Mouse (Mus musculus) neural tube, embryonic 11.5 days (tissue): ENCODE data around the gene Lrrn4. TPM values are rescaled to one million over a fixed set of nuclear protein-coding genes. Genes with fewer than 3 reads are reported as not detected.
A peak's percentile ranks its signal among the peaks of the same experiment; 100 is the strongest.

ENCODE experiments used
- ATAC-seq: fragments of 200-750 bp; cut with Nextera tagmentation; 2 replicates; pipeline ENCODE4 v1.8.0; 2017; ENCODE audit warnings: moderate number of reproducible peaks, mild to moderate bottlenecking, moderate TSS enrichment, moderate library complexity; ENCODE audit not compliant: insufficient read depth, low FRiP score, low TSS enrichment
- DNase-seq: peaks from one replicate; pipeline ENCODE4 v3.0.0-alpha.2; 2015; ENCODE audit warnings: low spot score
- H3K27ac ChIP-seq: fragments of 300-500 bp; sonication (generic); 2 replicates; pipeline ENCODE4 v1.5.1; 2014; ENCODE audit warnings: low read depth, mild to moderate bottlenecking, low read length
- H3K27me3 ChIP-seq: fragments of 300-500 bp; sonication (generic); 2 replicates; pipeline ENCODE4 v1.6.1; 2014; ENCODE audit warnings: mild to moderate bottlenecking, low read length, mixed read lengths; ENCODE audit not compliant: control insufficient read depth, insufficient read depth
- H3K36me3 ChIP-seq: fragments of 300-500 bp; sonication (generic); 2 replicates; pipeline ENCODE4 v1.6.1; 2014; ENCODE audit warnings: mild to moderate bottlenecking, low read length, moderate library complexity, mixed read lengths; ENCODE audit not compliant: control insufficient read depth, insufficient read depth
- H3K4me1 ChIP-seq: fragments of 300-500 bp; sonication (generic); 2 replicates; pipeline ENCODE4 v1.6.1; 2014; ENCODE audit warnings: low read length, mixed read lengths; ENCODE audit not compliant: control insufficient read depth, insufficient read depth
- H3K4me2 ChIP-seq: fragments of 300-500 bp; sonication (generic); 2 replicates; pipeline ENCODE4 v1.6.1; 2014; ENCODE audit warnings: low read depth, mild to moderate bottlenecking, moderate library complexity
- H3K4me3 ChIP-seq: fragments of 300-500 bp; sonication (generic); 2 replicates; pipeline ENCODE4 v1.5.1; 2014; ENCODE audit warnings: low read depth, low read length
- H3K9ac ChIP-seq: fragments of 300-500 bp; sonication (generic); 2 replicates; pipeline ENCODE4 v1.6.1; 2014; ENCODE audit warnings: mild to moderate bottlenecking, low read length
- H3K9me3 ChIP-seq: fragments of 300-500 bp; sonication (generic); 2 replicates; pipeline ENCODE4 v1.6.1; 2016; ENCODE audit warnings: low read length; ENCODE audit not compliant: control insufficient read depth
- WGBS: fragments of 180-500 bp; shearing (Covaris S2); extraction: QIAGEN DNeasy Blood & Tissue Kit; methylation state at CpG from one replicate; pipeline ENCODE4 v1.1.7; 2014; 5-methylcytosine and 5-hydroxymethylcytosine counted together
- polyA plus RNA-seq: library from polyadenylated mRNA; unstranded; fragments of >200 nt; fragmentation: Nextera tagmentation; extraction: Ambion mirVana; gene quantifications from 2 replicates; pipeline ENCODE4 v1.2.1, GENCODE M21; 2014

The Lrrn4 gene
- polyA plus RNA-seq = 0.21 and 0.24 TPM in 2 replicates

GRCm38 (mm10) chr2:132880844-132881645 is at the start of gene Lrrn4:
Gene Lrrn4 (minus strand): TSS chr2:132880891.
- no peaks in the 10 kb centered on the region for H3K36me3 ChIP-seq
- peak within 1 kb of the TSS; percentile 94 for H3K4me2 ChIP-seq
- H3K27me3 ChIP-seq = peaks cover 19% of the 10 kb centered on the region
- H3K9ac ChIP-seq = no peak within 1 kb of the TSS
- H3K4me3 ChIP-seq = peak within 1 kb of the TSS; percentile 49
- H3K4me1 ChIP-seq = peaks cover 7% of the 10 kb centered on the region
- DNase-seq (no peak), ATAC-seq (0 out of 2 replicates have a peak, but pooled peaks have one; percentile 25)
- H3K27ac ChIP-seq = no peak within 1 kb of the TSS
- H3K9me3 ChIP-seq = no peaks in the 10 kb centered on the region
- 4% methylated on average over 12 of the region's 12 CpGs for WGBS

DNA sequence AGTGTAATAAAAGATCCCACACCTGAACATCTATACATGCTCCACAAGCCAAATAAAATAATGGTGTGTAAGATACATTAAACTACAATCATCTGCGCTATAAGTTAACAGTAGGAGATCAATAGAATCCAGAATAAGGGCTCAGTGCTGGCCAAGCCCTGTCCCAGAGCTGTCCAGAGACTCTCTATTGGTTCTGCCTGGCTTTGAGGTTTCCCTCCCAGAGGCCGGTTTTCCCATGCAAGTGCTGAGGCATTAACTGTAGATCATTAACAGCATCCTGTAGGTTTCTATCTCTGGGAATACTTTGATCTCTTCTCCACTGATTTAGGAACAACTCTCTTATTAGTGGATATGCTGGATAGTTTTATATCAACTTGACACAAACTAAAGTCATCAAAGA is 48.3 kb upstream of the Lrrn4 start:
- no peaks in the 10 kb centered on the region for H3K4me1 ChIP-seq
- no peak overlapping the region for H3K27ac ChIP-seq
- DNase-seq = no peak
- H3K27me3 ChIP-seq = no peaks in the 10 kb centered on the region
- H3K4me2 ChIP-seq = no peak overlapping the region
- 80% methylated on average over 2 of the region's 2 CpGs for WGBS
- H3K36me3 ChIP-seq = no peaks in the 10 kb centered on the region
- no peak overlapping the region for H3K9ac ChIP-seq
- no peaks in the 10 kb centered on the region for H3K9me3 ChIP-seq
- no peak for ATAC-seq
- H3K4me3 ChIP-seq = no peak overlapping the region

DNA sequence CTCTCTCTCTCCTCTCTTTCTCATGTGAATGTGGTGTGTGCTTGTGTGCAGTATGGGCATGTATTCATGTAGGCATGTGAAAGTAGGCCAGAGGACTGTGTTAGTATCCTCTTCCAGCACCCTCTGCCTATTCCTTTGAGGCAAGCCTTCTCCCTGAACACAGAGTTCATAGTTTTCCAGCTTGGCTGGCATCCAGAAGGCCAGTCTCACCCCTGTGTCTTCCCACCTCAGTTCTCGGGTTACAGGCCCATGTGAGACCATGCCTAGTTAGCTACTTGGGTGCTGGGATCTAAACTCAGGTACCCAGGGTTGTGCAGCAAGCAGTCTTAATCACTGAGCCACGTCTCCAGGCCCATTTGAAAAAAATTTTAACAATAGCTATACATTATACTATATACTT is 47.2 kb upstream of the Lrrn4 start:
- Histone ChIP-seq H3K4me1 (no peaks in the 10 kb centered on the region), H3K9ac (no peak overlapping the region), H3K27ac (no peak overlapping the region), H3K4me3 (no peak overlapping the region), H3K36me3 (no peaks in the 10 kb centered on the region), H3K27me3 (no peaks in the 10 kb centered on the region), H3K4me2 (no peak overlapping the region), H3K9me3 (no peaks in the 10 kb centered on the region)
- no peak for DNase-seq
- ATAC-seq = no peak
- WGBS = 59% methylated on average over 2 of the region's 2 CpGs

GRCm38 (mm10) chr2:132927298-132927697 is 46.6 kb upstream of the Lrrn4 start:
- no peaks in the 10 kb centered on the region for H3K27me3 ChIP-seq
- no peaks in the 10 kb centered on the region for H3K9me3 ChIP-seq
- no peak overlapping the region for H3K27ac ChIP-seq
- no peak for ATAC-seq
- no peaks in the 10 kb centered on the region for H3K4me1 ChIP-seq
- DNase-seq = no peak
- no peak overlapping the region for H3K4me3 ChIP-seq
- H3K36me3 ChIP-seq = no peaks in the 10 kb centered on the region
- no peak overlapping the region for H3K9ac ChIP-seq
- WGBS = 83% methylated on average over 2 of the region's 2 CpGs
- H3K4me2 ChIP-seq = no peak overlapping the region

- Histone ChIP-seq H3K27me3 (no peaks in the 10 kb centered on the region), H3K4me3 (no peak overlapping the region), H3K4me1 (no peaks in the 10 kb centered on the region), H3K9me3 (no peaks in the 10 kb centered on the region), H3K9ac (no peak overlapping the region), H3K36me3 (no peaks in the 10 kb centered on the region), H3K4me2 (no peak overlapping the region), H3K27ac (no peak overlapping the region)
- DNase-seq = no peak
- no peak for ATAC-seq
- WGBS = 58% methylated on average over 8 of the region's 8 CpGs
Observed at GRCm38 (mm10) chr2:132923290-132924085, 42.8 kb upstream of the Lrrn4 start.

- no peak for DNase-seq
- Histone ChIP-seq H3K4me1 (no peaks in the 10 kb centered on the region), H3K36me3 (no peaks in the 10 kb centered on the region), H3K4me3 (no peak overlapping the region), H3K9ac (no peak overlapping the region), H3K27ac (no peak overlapping the region), H3K4me2 (no peak overlapping the region), H3K27me3 (no peaks in the 10 kb centered on the region), H3K9me3 (no peaks in the 10 kb centered on the region)
- ATAC-seq = no peak
- 70% methylated on average over 9 of the region's 9 CpGs for WGBS
Observed at GRCm38 (mm10) chr2:132922076-132922873, 41.6 kb upstream of the Lrrn4 start.

- Histone ChIP-seq H3K9ac (no peak overlapping the region), H3K4me3 (no peak overlapping the region), H3K4me1 (no peaks in the 10 kb centered on the region), H3K9me3 (no peaks in the 10 kb centered on the region), H3K27ac (no peak overlapping the region), H3K27me3 (no peaks in the 10 kb centered on the region), H3K36me3 (no peaks in the 10 kb centered on the region), H3K4me2 (no peak overlapping the region)
- DNase-seq (no peak), ATAC-seq (no peak)
- 80% methylated on average over 1 of the region's 1 CpGs for WGBS
Observed at GRCm38 (mm10) chr2:132914785-132915184, 34.1 kb upstream of the Lrrn4 start.

DNA sequence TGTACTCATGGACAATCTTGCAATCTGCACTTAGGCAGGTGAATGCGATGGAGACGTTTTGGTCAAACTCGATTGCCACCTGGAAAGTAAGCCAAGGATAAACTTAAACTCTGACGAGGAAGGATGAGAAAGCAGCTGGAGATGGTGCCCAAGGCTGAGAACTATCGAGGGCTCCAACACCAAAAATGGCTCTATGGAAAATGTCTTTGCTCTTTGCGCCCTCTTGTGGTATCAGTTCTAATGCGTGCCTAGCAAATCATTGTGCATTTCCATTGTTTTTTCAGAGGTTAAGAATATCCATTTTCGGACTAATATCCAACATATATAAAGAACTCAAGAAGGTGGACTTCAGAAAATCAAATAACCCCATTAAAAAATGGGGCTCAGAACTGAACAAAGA is 26.1 kb upstream of the Lrrn4 start:
- H3K4me2 ChIP-seq = no peak overlapping the region
- ATAC-seq (no peak), DNase-seq (peak; percentile 33)
- 33% methylated on average over 8 of the region's 8 CpGs for WGBS
- no peaks in the 10 kb centered on the region for H3K27me3 ChIP-seq
- no peak overlapping the region for H3K27ac ChIP-seq
- no peaks in the 10 kb centered on the region for H3K4me1 ChIP-seq
- no peak overlapping the region for H3K4me3 ChIP-seq
- H3K36me3 ChIP-seq = no peaks in the 10 kb centered on the region
- no peak overlapping the region for H3K9ac ChIP-seq
- H3K9me3 ChIP-seq = no peaks in the 10 kb centered on the region
